8 mouse cellular contexts compared by ENCODE assay signal in the genomic region with DNA sequence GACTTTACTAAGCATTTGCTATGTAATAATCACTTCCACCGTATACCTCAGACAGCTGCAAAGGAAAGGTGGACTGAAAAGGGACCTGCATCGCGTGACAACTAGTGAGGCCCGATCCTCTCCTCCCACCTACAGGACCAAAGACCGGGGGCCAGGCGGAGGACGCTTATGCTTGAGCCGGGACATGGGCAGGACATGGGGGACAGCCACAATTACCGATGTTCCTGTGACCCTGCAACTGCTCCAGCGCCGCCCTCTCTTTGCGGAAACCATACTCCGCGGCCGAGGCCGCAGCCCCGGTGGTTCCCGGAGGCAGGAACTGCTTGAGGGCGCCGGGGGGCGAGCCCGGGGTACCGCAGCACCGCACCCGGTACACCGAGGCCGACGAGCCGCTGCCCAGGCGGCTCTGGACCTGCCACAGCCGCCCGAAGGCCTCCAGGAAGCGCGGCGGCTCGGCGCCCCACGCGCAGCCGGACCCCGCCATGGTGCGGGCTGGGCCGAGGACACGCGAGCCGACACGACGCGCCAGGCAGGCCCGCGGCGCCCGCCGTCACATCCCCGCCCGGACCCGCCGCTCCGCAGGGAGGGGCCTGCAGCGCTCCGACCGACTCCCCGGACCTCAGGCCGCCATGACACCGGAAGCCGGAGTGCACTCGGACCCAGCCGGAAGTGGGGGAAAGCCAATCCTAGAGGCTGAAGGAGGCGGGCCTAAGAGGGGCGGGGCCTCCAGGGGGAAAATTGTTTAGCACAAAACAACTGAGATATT. TPM values are rescaled to one million over a fixed set of nuclear protein-coding genes. Genes with fewer than 3 reads are reported as not detected.
DNase-seq lines count a peak whose midpoint lies in the region; ATAC-seq and TF ChIP-seq lines count a peak whose summit lies in the region.

A gene (minus strand): TSS at position 641 of the 766 bp plus-strand sequence.

- peak; percentile 78 to 85; a peak in 3 of 4 replicates for TF ChIP-seq POLR2A in MEL (IDR thresholded peaks at IDR 0.05; ENCODE audit: control insufficient read depth in 1 of 2, insufficient read depth in 1 of 2, low read depth in 1 of 2, low read length in 2 of 2, poor library complexity in 1 of 2)
- TF ChIP-seq POLR2A in cerebellum, adult 2 months (IDR thresholded peaks at IDR 0.05; ENCODE audit: borderline replicate concordance, insufficient read depth, low read length), result peak; percentile 46; the same call in 1 of the 2 replicates

- H3K27me3 ChIP-seq in MEL (ENCODE audit: control insufficient read depth in 1 of 2, insufficient read depth in 2 of 2, low read length in 2 of 2), result no peaks in the 10 kb centered on the region
- no peaks in the 10 kb centered on the region for H3K27me3 ChIP-seq in cerebellum, adult 2 months (ENCODE audit: control insufficient read depth, insufficient read depth, low read length)
- no peaks in the 10 kb centered on the region for H3K27me3 ChIP-seq in lung, postnatal 0 days (replicated peaks; ENCODE audit: insufficient read depth, low read length)

- DNase-seq in MEL (ENCODE audit: low read depth, low spot score), result peak; percentile 93
- peak; percentile 92 to 93 for DNase-seq in cerebellum, adult 2 months
- peak; percentile 73 for DNase-seq in forelimb bud, embryonic 11.5 days (ENCODE audit: low read depth, low spot score)
- DNase-seq in layer of hippocampus, adult 9-11 months, result peak; percentile 88
- peak; percentile 96 for DNase-seq in lung, postnatal 0 days (ENCODE audit: low spot score)
- DNase-seq in ovary, postnatal 14 days (ENCODE audit: low spot score), result peak; percentile 76
- DNase-seq in thymus, postnatal 14 days, result peak; percentile 92

- peak within 1 kb of the TSS; percentile 50 for H3K27ac ChIP-seq in MEL (ENCODE audit: control insufficient read depth, low read depth, low read length)
- peak within 1 kb of the TSS; percentile 14; the same call in 1 of the 2 replicates for H3K27ac ChIP-seq in cerebellum, adult 2 months (ENCODE audit: insufficient read depth, low read length)
- peak within 1 kb of the TSS; percentile 91 for H3K27ac ChIP-seq in lung, postnatal 0 days (ENCODE audit: low read length)

- no peaks in the 10 kb centered on the region for H3K9me3 ChIP-seq in MEL (replicated peaks; ENCODE audit: insufficient read depth, low read length)
- H3K9me3 ChIP-seq in lung, postnatal 0 days (ENCODE audit: low read length), result no peaks in the 10 kb centered on the region

- no peak for TF ChIP-seq EP300 in MEL (IDR thresholded peaks at IDR 0.05; ENCODE audit: low read depth in 1 of 2, low read length in 2 of 2)
- TF ChIP-seq EP300 in lung, postnatal 0 days (IDR thresholded peaks at IDR 0.05), result no peak

- under 1% methylated on average over 70 of the region's 70 CpGs for WGBS in cerebellum, adult 2 months
- WGBS in lung, postnatal 0 days, result 1% methylated on average over 40 of the region's 70 CpGs

- H3K9ac ChIP-seq in MEL (ENCODE audit: control insufficient read depth, low read depth, low read length, poor library complexity, severe bottlenecking), result peak within 1 kb of the TSS; percentile 95
- H3K9ac ChIP-seq in lung, postnatal 0 days (replicated peaks; ENCODE audit: low read depth), result peak within 1 kb of the TSS; percentile 91

- peak; percentile 88 to 94 for ATAC-seq in hematopoietic stem cell, adult 5-6 weeks (replicated peaks in 1 of 2; ENCODE audit: insufficient read depth in 1 of 2, low FRiP score in 2 of 2, low TSS enrichment in 1 of 2, low read depth in 1 of 2, poor library complexity in 2 of 2, severe bottlenecking in 2 of 2)
- ATAC-seq in lung, postnatal 0 days, result peak; percentile 99

- no peak for TF ChIP-seq RAD21 in MEL (IDR thresholded peaks at IDR 0.05; ENCODE audit: low read depth, low read length)

- peaks cover 4 to 12% of the 10 kb centered on the region in 2 experiments; a peak in 3 of 4 replicates for H3K36me3 ChIP-seq in MEL (ENCODE audit: control insufficient read depth in 1 of 2, insufficient read depth in 2 of 2, low read length in 2 of 2)
- peaks cover 4% of the 10 kb centered on the region; the same call in 1 of the 2 replicates for H3K36me3 ChIP-seq in lung, postnatal 0 days (ENCODE audit: insufficient read depth, low read length)

- H3K79me2 ChIP-seq in MEL (ENCODE audit: control insufficient read depth, insufficient read depth, low read length, poor library complexity), result peaks cover 22% of the 10 kb centered on the region

- peaks cover 4 to 7% of the 10 kb centered on the region in 2 experiments for H3K4me1 ChIP-seq in MEL (ENCODE audit: control insufficient read depth in 1 of 2, insufficient read depth in 2 of 2, low read length in 2 of 2)
- no peaks in the 10 kb centered on the region for H3K4me1 ChIP-seq in cerebellum, adult 2 months (ENCODE audit: control insufficient read depth, insufficient read depth, low read length)
- H3K4me1 ChIP-seq in lung, postnatal 0 days (ENCODE audit: insufficient read depth, low read depth, low read length), result no peaks in the 10 kb centered on the region

- TF ChIP-seq CTCF in MEL (IDR thresholded peaks at IDR 0.05 in 2 of 3, conservative IDR thresholded peaks at IDR 0.05 in 1 of 3; ENCODE audit: control insufficient read depth in 1 of 3, insufficient read depth in 1 of 3, low read depth in 2 of 3, low read length in 3 of 3, poor library complexity in 1 of 3, severe bottlenecking in 1 of 3), result no peak
- no peak for TF ChIP-seq CTCF in cerebellum, adult 2 months (IDR thresholded peaks at IDR 0.05; ENCODE audit: borderline replicate concordance, insufficient read depth, low read depth, low read length)
- no peak for TF ChIP-seq CTCF in lung, postnatal 0 days (IDR thresholded peaks at IDR 0.05)

- peak within 1 kb of the TSS; percentile 99 to 100 for H3K4me3 ChIP-seq in MEL (ENCODE audit: control insufficient read depth in 1 of 2, insufficient read depth in 1 of 2, low read depth in 2 of 2, low read length in 2 of 2)
- H3K4me3 ChIP-seq in cerebellum, adult 2 months (replicated peaks; ENCODE audit: insufficient read depth, low read depth, low read length), result peak within 1 kb of the TSS; percentile 89
- H3K4me3 ChIP-seq in lung, postnatal 0 days (ENCODE audit: low read depth, low read length), result peak within 1 kb of the TSS; percentile 84

- peak within 1 kb of the TSS; percentile 72 for H3K4me2 ChIP-seq in lung, postnatal 0 days (replicated peaks; ENCODE audit: low read depth, low read length)

TF ChIP-seq in MEL, 35 proteins besides CTCF, POLR2A, EP300 and RAD21 (continues in another document):
- TF ChIP-seq HCFC1 (IDR thresholded peaks at IDR 0.05; ENCODE audit: low read depth, low read length), result peak; percentile 83
- TF ChIP-seq ZKSCAN1 (IDR thresholded peaks at IDR 0.05; ENCODE audit: low read depth, low read length), result no peak
- TF ChIP-seq ETS1 (IDR thresholded peaks at IDR 0.05; ENCODE audit: low read depth, low read length), result no peak
- TF ChIP-seq BHLHE40 (IDR thresholded peaks at IDR 0.05; ENCODE audit: borderline replicate concordance, low read depth, low read length), result no peak; the same call in 1 of the 2 replicates
- TF ChIP-seq POLR2AphosphoS2 (IDR thresholded peaks at IDR 0.05; ENCODE audit: low read length), result no peak; the same call in 1 of the 2 replicates
- TF ChIP-seq USF2 (IDR thresholded peaks at IDR 0.05; ENCODE audit: borderline replicate concordance in 1 of 2, insufficient read depth in 1 of 2, low read depth in 1 of 2, low read length in 2 of 2), result no peak
- TF ChIP-seq UBTF (IDR thresholded peaks at IDR 0.05; ENCODE audit: borderline replicate concordance, insufficient read depth, low read depth, low read length), result 0 out of 2 replicates have a peak, but pooled peaks have one; percentile 42
- TF ChIP-seq MXI1 (IDR thresholded peaks at IDR 0.05; ENCODE audit: low read depth, low read length), result peak; percentile 32; the same call in 1 of the 2 replicates
- no peak for TF ChIP-seq SMC3 (IDR thresholded peaks at IDR 0.05; ENCODE audit: low read depth, low read length)
- no peak for TF ChIP-seq NRF1 (IDR thresholded peaks at IDR 0.05; ENCODE audit: insufficient read depth, low read depth, low read length, poor library complexity, severe bottlenecking)
- TF ChIP-seq GATA1 (IDR thresholded peaks at IDR 0.05; ENCODE audit: low read depth, low read length), result no peak
- peak; percentile 73 for TF ChIP-seq TBP (IDR thresholded peaks at IDR 0.05; ENCODE audit: low read depth, low read length)
- no peak for TF ChIP-seq POLR2AphosphoS5 (IDR thresholded peaks at IDR 0.05; ENCODE audit: borderline replicate concordance, low read depth, low read length)
- 0 out of 2 replicates have a peak, but pooled peaks have one; percentile 14 for TF ChIP-seq CHD1 (IDR thresholded peaks at IDR 0.05; ENCODE audit: low read depth, low read length)
- no peak for TF ChIP-seq E2F4 (IDR thresholded peaks at IDR 0.05; ENCODE audit: borderline replicate concordance, low read depth, low read length)
- no peak for TF ChIP-seq TAL1 (IDR thresholded peaks at IDR 0.05; ENCODE audit: low read length)
- TF ChIP-seq TCF12 (IDR thresholded peaks at IDR 0.05; ENCODE audit: low read depth, low read length), result peak; percentile 62; the same call in 1 of the 2 replicates
- TF ChIP-seq ZC3H11A (IDR thresholded peaks at IDR 0.05; ENCODE audit: low read depth, low read length), result no peak
- TF ChIP-seq MEF2A (IDR thresholded peaks at IDR 0.05; ENCODE audit: extremely low read depth, insufficient replicate concordance, low read depth, low read length, poor library complexity, severe bottlenecking), result no peak
- no peak for TF ChIP-seq USF1 (IDR thresholded peaks at IDR 0.05; ENCODE audit: low read depth, low read length)
- peak; percentile 75 for TF ChIP-seq NELFE (IDR thresholded peaks at IDR 0.05; ENCODE audit: low read depth, low read length)
- no peak for TF ChIP-seq SIN3A (IDR thresholded peaks at IDR 0.05; ENCODE audit: low read length)
- TF ChIP-seq ELF1 (IDR thresholded peaks at IDR 0.05; ENCODE audit: low read depth, low read length), result peak; percentile 86
- TF ChIP-seq JUND (IDR thresholded peaks at IDR 0.05; ENCODE audit: low read depth, low read length), result no peak
- TF ChIP-seq MAX (IDR thresholded peaks at IDR 0.05; ENCODE audit: low read length), result no peak
- no peak for TF ChIP-seq GABPA (IDR thresholded peaks at IDR 0.05; ENCODE audit: low read depth, low read length)
- no peak for TF ChIP-seq MAFK (IDR thresholded peaks at IDR 0.05; ENCODE audit: borderline replicate concordance, low read depth, low read length)
- no peak for TF ChIP-seq ZNF384 (IDR thresholded peaks at IDR 0.05; ENCODE audit: low read depth, low read length)
- TF ChIP-seq MYC (IDR thresholded peaks at IDR 0.05; ENCODE audit: low read depth, low read length), result no peak

RNA-seq across cellular contexts. Expression of the gene that starts here (rescaled TPM):
- 26.8 and 28.9 TPM in 2 replicates for total RNA-seq in MEL (2012; rRNA removed)
- 10 to 100 TPM; 19.5 to 43.9 TPM for polyA plus RNA-seq in MEL (2012; ENCODE audit: insufficient read depth in 1 of 2, insufficient read length in 2 of 2, low read depth in 1 of 2, low replicate concordance in 2 of 2, missing spikeins in 1 of 2)
- 80.4 and 85.8 TPM in 2 replicates for polyA plus RNA-seq in cerebellum, adult 2 months (2012; rRNA removed)
- total RNA-seq in hematopoietic stem cell, adult 5-6 weeks (2017), result 68.2 and 71.1 TPM in 2 replicates
- 4.8 and 5.2 TPM in 2 replicates for polyA plus RNA-seq in lung, postnatal 0 days (2015; fragmentation: Nextera tagmentation; extraction: Ambion mirVana)

Comparison
In these comparisons a context has a peak if more than half of its experiments do, and no peak if none do; other contexts are left out.
1. Peak in every context shown above with its lines: DNase-seq, ATAC-seq, H3K4me3 ChIP-seq and H3K27ac ChIP-seq.
2. H3K27ac ChIP-seq: peak in every context shown above with its lines; median percentile 91 in lung, postnatal 0 days; 50 in MEL; 14 in cerebellum, adult 2 months.